Mouse (Mus musculus): ENCODE data around the gene Relb.

Gene Relb

GRCm38 (mm10) chr7:19629361-19629734, at the start of gene Relb:
Gene Relb, minus strand, starts transcription at chr7:19629438.
- peak; percentile 87 for DNase-seq (ENCODE audit: low read depth)

GRCm38 (mm10) chr7:19678901-19679300, 49.7 kb upstream of the Relb start:
- no peak for DNase-seq (ENCODE audit: low read depth)

GRCm38 (mm10) chr7:19677872-19678271, 48.6 kb upstream of the Relb start, which contains the start of gene Apoc2:
Gene Apoc2, minus strand, starts transcription at chr7:19677941.
- DNase-seq (ENCODE audit: low read depth) = no peak

- no peak for DNase-seq (ENCODE audit: low read depth)
Measured at GRCm38 (mm10) chr7:19676662-19677061, 47.4 kb upstream of the Relb start.

GRCm38 (mm10) chr7:19675824-19676223, 46.6 kb upstream of the Relb start:
- no peak for DNase-seq (ENCODE audit: low read depth)

- DNase-seq (ENCODE audit: low read depth) = no peak
Measured at GRCm38 (mm10) chr7:19673083-19673699, 44.0 kb upstream of the Relb start.

GRCm38 (mm10) chr7:19671511-19671910, 42.3 kb upstream of the Relb start:
- DNase-seq (ENCODE audit: low read depth) = no peak

- DNase-seq (ENCODE audit: low read depth) = peak; percentile 96
Measured at GRCm38 (mm10) chr7:19668947-19669721, 39.9 kb upstream of the Relb start.

GRCm38 (mm10) chr7:19667434-19667833, 38.2 kb upstream of the Relb start:
- no peak for DNase-seq (ENCODE audit: low read depth)

- no peak for DNase-seq (ENCODE audit: low read depth)
Measured at GRCm38 (mm10) chr7:19666750-19667149, 37.5 kb upstream of the Relb start.

GRCm38 (mm10) chr7:19664955-19665841, 36.0 kb upstream of the Relb start, which contains the start of gene Clptm1:
Gene Clptm1, minus strand, starts transcription at chr7:19665033.
- peak; percentile 96 for DNase-seq (ENCODE audit: low read depth)

GRCm38 (mm10) chr7:19664455-19664954, 35.3 kb upstream of the Relb start:
- DNase-seq (ENCODE audit: low read depth) = no peak

GRCm38 (mm10) chr7:19663940-19664339, 34.7 kb upstream of the Relb start:
- DNase-seq (ENCODE audit: low read depth) = no peak

- no peak for DNase-seq (ENCODE audit: low read depth)
Measured at GRCm38 (mm10) chr7:19652614-19653013, 23.4 kb upstream of the Relb start.

GRCm38 (mm10) chr7:19651063-19651786, 22.0 kb upstream of the Relb start:
- no peak for DNase-seq (ENCODE audit: low read depth)

- DNase-seq (ENCODE audit: low read depth) = no peak
Measured at GRCm38 (mm10) chr7:19641223-19641622, 12.0 kb upstream of the Relb start.

GRCm38 (mm10) chr7:19635074-19635827, 6.0 kb upstream of the Relb start:
- no peak for DNase-seq (ENCODE audit: low read depth)

- DNase-seq (ENCODE audit: low read depth) = no peak
Measured at GRCm38 (mm10) chr7:19634591-19634990, 5.4 kb upstream of the Relb start.

- no peak for DNase-seq (ENCODE audit: low read depth)
Measured at GRCm38 (mm10) chr7:19633855-19634254, 4.6 kb upstream of the Relb start.

GRCm38 (mm10) chr7:19633197-19633596, 4.0 kb upstream of the Relb start:
- no peak for DNase-seq (ENCODE audit: low read depth)

GRCm38 (mm10) chr7:19632720-19633119, 3.5 kb upstream of the Relb start:
- DNase-seq (ENCODE audit: low read depth) = no peak
